Mouse (Mus musculus): ENCODE measurements around the gene Gm5089. TPM values are rescaled to one million over a fixed set of nuclear protein-coding genes. Genes with fewer than 3 reads are reported as not detected.

Gm5089 gene
- polyA plus RNA-seq, 1 experiment from 2014 or later: 1.2 TPM

DNA sequence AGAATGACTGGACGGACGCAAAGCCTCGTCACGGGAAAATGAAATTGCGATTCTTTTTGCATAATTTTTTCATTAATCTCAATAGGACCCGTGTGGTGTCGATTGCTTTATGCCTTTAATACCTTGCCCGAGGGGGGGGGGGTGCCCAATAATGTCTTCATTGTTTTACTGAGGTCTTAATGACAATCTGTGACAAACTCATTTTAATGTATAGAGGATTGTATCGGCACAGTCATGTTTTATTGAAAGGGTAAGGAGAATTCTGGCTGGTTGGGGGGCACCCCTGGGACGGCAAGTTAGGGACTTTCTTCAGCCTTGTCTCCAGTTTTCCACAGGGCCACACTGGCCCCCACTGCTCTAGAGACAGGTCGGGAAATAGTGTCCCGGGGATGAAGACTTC lies 45.7 kb downstream of the Gm5089 start:
- Histone ChIP-seq H3K4me2 (replicated peaks) (peak overlapping the region; percentile 63), H3K4me3 (replicated peaks; ENCODE audit: low read length) (no peak overlapping the region)
- no peak for DNase-seq (ENCODE audit: low spot score)

DNA sequence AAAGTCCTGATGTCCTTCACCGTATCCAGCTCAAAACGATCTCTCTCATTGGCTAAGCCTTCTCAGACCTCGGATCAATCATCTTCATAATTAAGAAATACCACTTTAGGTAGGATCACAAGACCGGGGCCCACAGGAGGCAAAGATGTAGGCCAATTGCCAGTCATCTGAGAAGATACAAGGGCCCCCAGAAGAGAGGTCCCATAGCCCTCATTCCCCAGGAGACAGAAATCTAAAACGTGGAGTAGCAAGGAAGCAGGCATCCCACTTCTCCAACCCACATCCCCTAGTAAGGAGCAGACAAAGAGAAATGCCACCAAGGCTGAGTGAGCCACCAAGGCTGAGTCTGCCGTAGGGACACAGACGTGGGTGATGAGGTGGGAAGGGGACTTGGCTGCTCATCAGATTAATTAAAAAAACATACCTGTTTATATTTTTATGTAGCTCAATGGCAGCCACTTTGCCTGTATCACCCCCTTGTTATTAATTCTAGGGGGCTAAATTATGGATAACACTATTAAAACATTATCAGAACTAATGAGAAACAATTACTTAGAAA lies 46.2 kb downstream of the Gm5089 start:
- H3K4me3 ChIP-seq (replicated peaks; ENCODE audit: low read length): no peak overlapping the region
- ATAC-seq (ENCODE audit: low FRiP score) (no peak), DNase-seq (ENCODE audit: low spot score) (no peak)
- H3K9ac ChIP-seq: no peak overlapping the region
- no peaks in the 10 kb centered on the region for H3K36me3 ChIP-seq (replicated peaks; ENCODE audit: control insufficient read depth, insufficient read depth)
- peaks cover 29% of the 10 kb centered on the region for H3K4me1 ChIP-seq (replicated peaks; ENCODE audit: control insufficient read depth, insufficient read depth, low read length)
- peak overlapping the region; percentile 29; the same call in 1 of the 2 replicates for H3K27ac ChIP-seq
- no peaks in the 10 kb centered on the region for H3K9me3 ChIP-seq (ENCODE audit: control insufficient read depth, low read length)
- 50% methylated on average over 7 of the region's 7 CpGs for WGBS
- 0 out of 2 replicates have a peak overlapping the region, but pooled peaks have one; percentile 23 for H3K4me2 ChIP-seq (replicated peaks)
- peaks cover 75% of the 10 kb centered on the region for H3K27me3 ChIP-seq (ENCODE audit: control insufficient read depth, insufficient read depth, low read length)

More for the DNA sequence above, 45.7 kb downstream of the Gm5089 start:
- no peak overlapping the region for H3K27ac ChIP-seq
- peaks cover 29% of the 10 kb centered on the region for H3K4me1 ChIP-seq (replicated peaks; ENCODE audit: control insufficient read depth, insufficient read depth, low read length)
- no peak for ATAC-seq (ENCODE audit: low FRiP score)
- H3K9me3 ChIP-seq (ENCODE audit: control insufficient read depth, low read length): no peaks in the 10 kb centered on the region
- WGBS: 20% methylated on average over 12 of the region's 12 CpGs
- H3K9ac ChIP-seq: no peak overlapping the region; the same call in 1 of the 2 replicates
- H3K27me3 ChIP-seq (ENCODE audit: control insufficient read depth, insufficient read depth, low read length): peaks cover 81% of the 10 kb centered on the region
- H3K36me3 ChIP-seq (replicated peaks; ENCODE audit: control insufficient read depth, insufficient read depth): no peaks in the 10 kb centered on the region

DNA sequence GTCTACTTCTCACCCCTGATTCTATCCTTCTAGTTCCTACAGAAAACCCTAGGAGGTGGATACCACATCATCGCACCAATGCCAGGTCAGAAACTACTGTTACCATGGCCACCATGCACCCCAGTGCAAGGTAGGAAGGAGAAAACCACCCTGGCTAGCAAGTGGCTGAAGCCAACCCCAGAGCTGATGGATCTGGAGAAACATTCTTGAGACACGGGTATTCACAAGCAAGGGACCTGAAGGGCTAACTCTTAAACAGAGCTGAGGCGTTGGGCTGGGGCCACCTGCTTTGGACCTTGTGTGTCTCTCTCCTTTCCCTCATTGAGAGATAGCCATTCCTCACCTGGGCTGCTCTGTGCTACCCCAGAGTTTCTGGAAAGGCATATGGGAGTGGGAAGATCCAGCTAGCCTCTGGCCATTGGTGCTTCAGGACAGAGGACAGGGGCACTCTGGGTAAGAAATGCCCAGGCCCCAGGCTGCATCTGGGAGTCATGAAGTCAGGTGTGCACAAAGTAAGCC lies 47.4 kb downstream of the Gm5089 start:
- DNase-seq (ENCODE audit: low spot score) (no peak), ATAC-seq (ENCODE audit: low FRiP score) (no peak)
- Histone ChIP-seq H3K27ac (no peak overlapping the region), H3K4me2 (replicated peaks) (no peak overlapping the region), H3K9ac (no peak overlapping the region), H3K36me3 (replicated peaks; ENCODE audit: control insufficient read depth, insufficient read depth) (no peaks in the 10 kb centered on the region), H3K4me3 (replicated peaks; ENCODE audit: low read length) (no peak overlapping the region), H3K27me3 (ENCODE audit: control insufficient read depth, insufficient read depth, low read length) (peaks cover 71% of the 10 kb centered on the region), H3K4me1 (replicated peaks; ENCODE audit: control insufficient read depth, insufficient read depth, low read length) (peaks cover 29% of the 10 kb centered on the region), H3K9me3 (ENCODE audit: control insufficient read depth, low read length) (no peaks in the 10 kb centered on the region)
- 53% methylated on average over 3 of the region's 3 CpGs for WGBS

GRCm38 (mm10) chr14:122402716-122403258 lies 48.1 kb downstream of the Gm5089 start:
- DNase-seq (ENCODE audit: low spot score): no peak
- ATAC-seq (ENCODE audit: low FRiP score): no peak
- Histone ChIP-seq H3K27ac (no peak overlapping the region), H3K9me3 (ENCODE audit: control insufficient read depth, low read length) (no peaks in the 10 kb centered on the region), H3K4me1 (replicated peaks; ENCODE audit: control insufficient read depth, insufficient read depth, low read length) (peaks cover 29% of the 10 kb centered on the region), H3K27me3 (ENCODE audit: control insufficient read depth, insufficient read depth, low read length) (peaks cover 64% of the 10 kb centered on the region), H3K4me2 (replicated peaks) (no peak overlapping the region), H3K9ac (no peak overlapping the region), H3K4me3 (replicated peaks; ENCODE audit: low read length) (no peak overlapping the region), H3K36me3 (replicated peaks; ENCODE audit: control insufficient read depth, insufficient read depth) (no peaks in the 10 kb centered on the region)
- 17% methylated on average over 12 of the region's 12 CpGs for WGBS

DNA sequence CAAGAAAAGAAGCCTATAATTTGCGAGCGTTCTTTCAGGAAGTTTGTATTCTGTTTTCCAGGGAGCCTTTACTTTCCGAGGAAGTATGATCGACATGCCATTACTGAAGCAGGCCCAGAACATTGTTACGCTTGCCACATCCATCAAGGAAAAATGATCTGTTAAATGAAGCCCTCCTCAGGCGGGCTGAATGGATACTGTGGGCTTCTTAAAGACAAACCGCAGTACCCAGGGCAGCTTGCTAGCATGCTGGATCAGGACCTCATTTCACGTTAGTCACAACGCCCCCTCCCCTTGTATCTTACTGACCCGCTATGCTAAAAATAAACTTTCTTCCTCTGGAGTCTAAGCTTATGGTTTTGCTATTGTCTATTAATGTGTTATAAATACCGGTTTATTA lies 49.0 kb downstream of the Gm5089 start:
- Histone ChIP-seq H3K9ac (no peak overlapping the region), H3K27me3 (ENCODE audit: control insufficient read depth, insufficient read depth, low read length) (peaks cover 56% of the 10 kb centered on the region), H3K36me3 (replicated peaks; ENCODE audit: control insufficient read depth, insufficient read depth) (no peaks in the 10 kb centered on the region), H3K4me2 (replicated peaks) (no peak overlapping the region), H3K4me3 (replicated peaks; ENCODE audit: low read length) (no peak overlapping the region), H3K27ac (no peak overlapping the region), H3K9me3 (ENCODE audit: control insufficient read depth, low read length) (no peaks in the 10 kb centered on the region), H3K4me1 (replicated peaks; ENCODE audit: control insufficient read depth, insufficient read depth, low read length) (peaks cover 26% of the 10 kb centered on the region)
- DNase-seq (ENCODE audit: low spot score): no peak
- WGBS: 30% methylated on average over 11 of the region's 11 CpGs
- no peak for ATAC-seq (ENCODE audit: low FRiP score)

DNA sequence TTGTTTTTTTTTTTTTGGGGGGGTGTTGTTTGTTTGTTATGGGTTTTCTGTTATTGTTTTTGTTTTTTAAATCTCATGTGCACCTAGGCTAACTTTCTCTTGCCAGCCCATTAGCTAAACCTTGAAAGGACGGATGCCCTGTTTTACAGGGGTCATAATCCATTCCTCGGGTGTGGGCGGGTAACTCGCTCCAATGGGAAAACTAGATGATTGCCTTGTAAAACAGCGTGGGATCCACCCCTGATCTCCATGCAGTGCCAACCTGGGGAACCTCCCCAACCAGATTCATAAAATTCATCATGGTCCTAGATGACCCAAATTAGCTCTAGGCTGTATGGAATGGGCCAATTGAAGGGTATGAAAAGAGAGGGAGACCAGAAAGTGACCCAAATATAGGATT lies 51.0 kb downstream of the Gm5089 start:
- DNase-seq (ENCODE audit: low spot score) (no peak), ATAC-seq (ENCODE audit: low FRiP score) (no peak)
- WGBS: 73% methylated on average over 5 of the region's 5 CpGs
- peaks cover 37% of the 10 kb centered on the region for H3K27me3 ChIP-seq (ENCODE audit: control insufficient read depth, insufficient read depth, low read length)
- H3K4me3 ChIP-seq (replicated peaks; ENCODE audit: low read length): no peak overlapping the region
- H3K9me3 ChIP-seq (ENCODE audit: control insufficient read depth, low read length): no peaks in the 10 kb centered on the region
- H3K4me2 ChIP-seq (replicated peaks): no peak overlapping the region
- H3K9ac ChIP-seq: no peak overlapping the region
- peaks cover 9% of the 10 kb centered on the region for H3K4me1 ChIP-seq (replicated peaks; ENCODE audit: control insufficient read depth, insufficient read depth, low read length)
- H3K36me3 ChIP-seq (replicated peaks; ENCODE audit: control insufficient read depth, insufficient read depth): no peaks in the 10 kb centered on the region
- H3K27ac ChIP-seq: no peak overlapping the region

DNA sequence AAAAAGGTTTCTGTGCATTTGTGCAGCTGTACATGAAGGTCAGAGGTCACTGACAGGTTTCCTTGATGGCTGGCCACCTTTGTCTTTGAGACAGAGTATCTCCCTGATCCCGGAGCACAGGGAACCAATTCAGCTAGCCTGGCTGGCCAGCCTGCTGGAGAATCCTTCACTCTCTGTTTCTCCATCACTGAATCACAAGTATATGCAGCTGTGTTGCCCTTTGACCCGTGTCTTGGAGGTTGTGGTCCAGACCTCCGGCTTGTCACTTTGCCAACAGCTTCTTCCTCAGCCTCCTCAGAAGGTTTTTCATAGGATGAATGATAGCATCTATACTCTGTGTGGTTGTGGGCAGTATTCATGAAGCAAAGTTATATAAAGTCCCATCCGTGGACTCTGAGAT lies 52.2 kb downstream of the Gm5089 start:
- peaks cover 25% of the 10 kb centered on the region for H3K27me3 ChIP-seq (ENCODE audit: control insufficient read depth, insufficient read depth, low read length)

DNA sequence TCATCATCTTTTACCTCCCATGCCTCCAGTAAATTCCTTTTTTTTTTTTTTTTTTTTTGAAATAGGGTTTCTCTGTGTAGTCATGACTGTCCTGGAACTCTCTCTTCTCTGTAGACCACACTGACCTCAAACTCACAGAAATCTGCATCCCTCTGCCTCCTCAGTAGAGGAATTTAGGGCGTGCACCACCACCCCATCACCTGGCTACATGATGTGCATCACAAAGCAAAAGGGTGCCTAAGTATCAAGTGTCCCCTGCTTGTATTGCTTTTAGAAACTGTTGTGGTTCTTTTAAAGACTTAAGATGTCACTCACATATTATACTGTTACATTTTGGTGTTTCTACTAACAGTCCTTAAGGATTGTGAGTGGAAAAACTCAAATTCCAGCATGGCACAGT lies 57.8 kb downstream of the Gm5089 start:
- H3K36me3 ChIP-seq (replicated peaks; ENCODE audit: control insufficient read depth, insufficient read depth): no peaks in the 10 kb centered on the region
- H3K4me1 ChIP-seq (replicated peaks; ENCODE audit: control insufficient read depth, insufficient read depth, low read length): no peaks in the 10 kb centered on the region
- peaks cover 6% of the 10 kb centered on the region; the same call in 1 of the 2 replicates for H3K27me3 ChIP-seq (ENCODE audit: control insufficient read depth, insufficient read depth, low read length)
- no peak overlapping the region for H3K4me2 ChIP-seq (replicated peaks)
- H3K9ac ChIP-seq: no peak overlapping the region
- no peak overlapping the region for H3K4me3 ChIP-seq (replicated peaks; ENCODE audit: low read length)
- 90% methylated on average over 1 of the region's 1 CpGs for WGBS
- no peak overlapping the region for H3K27ac ChIP-seq
- H3K9me3 ChIP-seq (ENCODE audit: control insufficient read depth, low read length): no peaks in the 10 kb centered on the region
- ATAC-seq (ENCODE audit: low FRiP score) (no peak), DNase-seq (ENCODE audit: low spot score) (no peak)

More for the DNA sequence above, 52.2 kb downstream of the Gm5089 start:
- Histone ChIP-seq H3K27ac (no peak overlapping the region), H3K4me1 (replicated peaks; ENCODE audit: control insufficient read depth, insufficient read depth, low read length) (peaks cover 9% of the 10 kb centered on the region), H3K4me2 (replicated peaks) (no peak overlapping the region), H3K9me3 (ENCODE audit: control insufficient read depth, low read length) (no peaks in the 10 kb centered on the region), H3K9ac (no peak overlapping the region), H3K36me3 (replicated peaks; ENCODE audit: control insufficient read depth, insufficient read depth) (no peaks in the 10 kb centered on the region), H3K4me3 (replicated peaks; ENCODE audit: low read length) (no peak overlapping the region)
- DNase-seq (ENCODE audit: low spot score) (no peak), ATAC-seq (ENCODE audit: low FRiP score) (no peak)
- WGBS: 51% methylated on average over 4 of the region's 4 CpGs

DNA sequence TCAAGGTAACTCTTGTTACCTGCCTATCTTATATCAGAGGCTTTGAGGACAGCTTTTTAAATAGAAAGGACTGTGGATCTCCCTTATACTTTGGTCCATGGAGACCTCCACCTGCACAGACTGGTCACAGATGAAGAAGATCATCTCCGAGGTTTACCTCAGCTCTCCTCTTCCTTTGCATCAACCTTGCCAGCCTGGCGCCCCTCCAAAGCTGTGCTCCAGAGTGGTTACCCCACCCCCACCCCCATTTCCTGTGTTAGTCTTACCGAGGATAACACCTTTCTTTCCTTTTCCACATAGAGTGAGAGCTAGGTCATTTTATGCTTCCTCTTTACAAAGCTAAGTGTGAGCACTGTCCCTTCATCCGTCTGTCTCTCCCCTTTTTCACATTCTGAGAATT lies 60.0 kb downstream of the Gm5089 start:
- WGBS: 66% methylated on average over 4 of the region's 4 CpGs
- Histone ChIP-seq H3K27ac (no peak overlapping the region), H3K27me3 (ENCODE audit: control insufficient read depth, insufficient read depth, low read length) (peaks cover 6% of the 10 kb centered on the region; the same call in 1 of the 2 replicates), H3K36me3 (replicated peaks; ENCODE audit: control insufficient read depth, insufficient read depth) (no peaks in the 10 kb centered on the region), H3K9me3 (ENCODE audit: control insufficient read depth, low read length) (no peaks in the 10 kb centered on the region), H3K9ac (no peak overlapping the region), H3K4me3 (replicated peaks; ENCODE audit: low read length) (no peak overlapping the region), H3K4me1 (replicated peaks; ENCODE audit: control insufficient read depth, insufficient read depth, low read length) (no peaks in the 10 kb centered on the region), H3K4me2 (replicated peaks) (no peak overlapping the region)
- DNase-seq (ENCODE audit: low spot score) (no peak), ATAC-seq (ENCODE audit: low FRiP score) (no peak)
